Mouse (Mus musculus): ENCODE measurements at regions not wholly inside any gene's neighbourhood (a gene's known extent, or its start where the extent isn't known, plus 50 kb on each side); places are given as distances from the start of the nearest gene placed in this dataset.
"Not testable (repeated sequence)": the region's sequence is repeated elsewhere in the genome, so short reads cannot be mapped to it uniquely, and the experiment has no call there.

DNA sequence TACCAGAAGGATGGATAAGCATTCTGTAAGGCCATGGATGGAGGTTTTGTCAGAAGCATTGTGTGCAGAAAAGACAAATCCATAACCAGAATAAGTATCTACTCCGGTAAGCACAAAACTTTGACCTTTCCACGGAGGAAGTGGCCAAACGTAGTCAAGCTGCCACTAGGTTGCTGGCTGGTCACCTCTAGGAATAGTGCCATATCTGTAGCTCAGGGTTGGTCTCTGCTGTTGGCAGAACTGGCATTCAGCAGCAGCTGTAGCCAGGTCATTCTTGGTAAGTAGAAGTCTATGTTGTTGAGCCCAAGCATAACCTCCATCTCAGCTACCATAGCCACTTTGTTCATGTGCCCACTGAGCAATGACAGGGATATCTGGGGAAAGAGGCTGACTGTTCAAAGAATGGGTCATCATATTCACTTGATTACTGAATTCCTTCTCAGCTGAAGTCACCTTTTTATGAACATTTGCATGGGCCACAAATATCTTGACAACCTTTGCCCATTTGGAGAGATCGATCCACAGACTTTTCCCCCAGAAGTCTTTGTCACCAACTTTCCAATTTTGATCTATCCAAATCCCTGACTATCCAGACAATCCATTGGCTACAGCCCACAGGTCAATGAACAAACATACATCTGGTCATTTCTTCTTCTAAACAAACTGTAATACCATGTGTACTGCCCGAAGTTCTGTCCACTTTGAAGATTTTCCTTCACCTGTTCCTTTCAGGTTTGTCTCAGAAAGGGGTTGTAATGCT lies 114.2 kb downstream of the Ly6f start:
- Histone ChIP-seq H3K4me1 (ENCODE audit: control insufficient read depth, insufficient read depth, low read length) (no peaks in the 10 kb centered on the region), H3K36me3 (ENCODE audit: control insufficient read depth, insufficient read depth, low read length) (no peaks in the 10 kb centered on the region), H3K27me3 (ENCODE audit: control insufficient read depth, insufficient read depth, low read length) (no peaks in the 10 kb centered on the region), H3K9ac (ENCODE audit: low read depth, low read length) (no peak overlapping the region), H3K4me3 (no peak overlapping the region), H3K27ac (no peak overlapping the region), H3K79me2 (replicated peaks; ENCODE audit: control insufficient read depth, insufficient read depth, low read length) (no peaks in the 10 kb centered on the region)
- WGBS = 73% methylated on average over 5 of the region's 5 CpGs
- intact Hi-C loops (cut with DNase I) = no loop called here
- no peak for DNase-seq
- TF ChIP-seq POLR2A (IDR thresholded peaks at IDR 0.05; ENCODE audit: insufficient read depth, low read depth, low read length) = no peak
- TF ChIP-seq CTCF (IDR thresholded peaks at IDR 0.05) = no peak
- no peak for TF ChIP-seq EP300 (IDR thresholded peaks at IDR 0.05; ENCODE audit: insufficient read depth, low read depth, low read length)

GRCm38 (mm10) chr15:75392924-75393464 lies 124.8 kb downstream of the Ly6f start:
- WGBS = 66% methylated on average over 7 of the region's 7 CpGs
- DNase-seq; intact Hi-C loops (cut with DNase I); H3K36me3 ChIP-seq (ENCODE audit: control insufficient read depth, insufficient read depth, low read length); H3K4me3 ChIP-seq; H3K79me2 ChIP-seq (replicated peaks; ENCODE audit: control insufficient read depth, insufficient read depth, low read length); H3K27ac ChIP-seq; H3K27me3 ChIP-seq (ENCODE audit: control insufficient read depth, insufficient read depth, low read length); H3K9ac ChIP-seq (ENCODE audit: low read depth, low read length); H3K4me1 ChIP-seq (ENCODE audit: control insufficient read depth, insufficient read depth, low read length): not testable (repeated sequence)

- Histone ChIP-seq H3K79me2 (replicated peaks; ENCODE audit: control insufficient read depth, insufficient read depth, low read length) (no peaks in the 10 kb centered on the region), H3K9ac (ENCODE audit: low read depth, low read length) (no peak overlapping the region), H3K36me3 (ENCODE audit: control insufficient read depth, insufficient read depth, low read length) (no peaks in the 10 kb centered on the region), H3K27ac (no peak overlapping the region), H3K4me1 (ENCODE audit: control insufficient read depth, insufficient read depth, low read length) (no peaks in the 10 kb centered on the region), H3K27me3 (ENCODE audit: control insufficient read depth, insufficient read depth, low read length) (no peaks in the 10 kb centered on the region), H3K4me3 (no peak overlapping the region)
- DNase-seq = no peak
- intact Hi-C loops (cut with DNase I) = no loop called here
- no peak for TF ChIP-seq POLR2A (IDR thresholded peaks at IDR 0.05; ENCODE audit: insufficient read depth, low read depth, low read length)
- TF ChIP-seq EP300 (IDR thresholded peaks at IDR 0.05; ENCODE audit: insufficient read depth, low read depth, low read length) = no peak
- no peak for TF ChIP-seq CTCF (IDR thresholded peaks at IDR 0.05)
- WGBS = 80% methylated on average over 6 of the region's 6 CpGs
Measured at GRCm38 (mm10) chr15:75397276-75397675, 129.1 kb downstream of the Ly6f start.

All from heart, adult 2 months (tissue).